Mouse (Mus musculus) intestine, embryonic 16.5 days (tissue): ENCODE data around the gene Spata32. TPM values are rescaled to one million over a fixed set of nuclear protein-coding genes. Genes with fewer than 3 reads are reported as not detected.
A peak's percentile ranks its signal among the peaks of the same experiment; 100 is the strongest.

ENCODE experiments used
- ATAC-seq: fragments of 200-750 bp; cut with Nextera tagmentation; 2 replicates; pipeline ENCODE4 v1.8.0; 2017; ENCODE audit warnings: moderate TSS enrichment, moderate library complexity
- H3K27ac ChIP-seq: fragments of 300-500 bp; sonication (generic); 2 replicates; pipeline ENCODE4 v1.5.1; 2014; ENCODE audit warnings: mild to moderate bottlenecking, low read length
- H3K27me3 ChIP-seq: fragments of 300-500 bp; sonication (generic); replicated peaks from 2 replicates; pipeline ENCODE4 v1.6.1; 2014; ENCODE audit warnings: low read length, control low read depth, mixed read lengths; ENCODE audit not compliant: control insufficient read depth, insufficient read depth
- H3K36me3 ChIP-seq: fragments of 300-500 bp; sonication (generic); 2 replicates; pipeline ENCODE4 v1.6.1; 2014; ENCODE audit warnings: low read length, control low read depth; ENCODE audit not compliant: control insufficient read depth, insufficient read depth
- H3K4me1 ChIP-seq: fragments of 300-500 bp; sonication (generic); 2 replicates; pipeline ENCODE4 v1.6.1; 2014; ENCODE audit warnings: low read length, control low read depth, mixed read lengths; ENCODE audit not compliant: control insufficient read depth, insufficient read depth
- H3K4me2 ChIP-seq: fragments of 300-500 bp; sonication (generic); 2 replicates; pipeline ENCODE4 v1.6.1; 2014; ENCODE audit warnings: low read depth, low read length, control low read depth
- H3K4me3 ChIP-seq: fragments of 300-500 bp; sonication (generic); 2 replicates; pipeline ENCODE4 v1.5.1; 2014; ENCODE audit warnings: mild to moderate bottlenecking, low read length
- H3K9ac ChIP-seq: fragments of 300-500 bp; sonication (generic); 2 replicates; pipeline ENCODE4 v1.6.1; 2014; ENCODE audit warnings: low read depth, low read length
- H3K9me3 ChIP-seq: fragments of 300-500 bp; sonication (generic); 2 replicates; pipeline ENCODE4 v1.6.1; 2016; ENCODE audit warnings: low read length, control low read depth; ENCODE audit not compliant: control insufficient read depth
- WGBS: fragments of 180-500 bp; shearing (Covaris S2); extraction: QIAGEN DNeasy Blood & Tissue Kit; methylation state at CpG from one replicate; pipeline ENCODE4 v1.1.7; 2014; 5-methylcytosine and 5-hydroxymethylcytosine counted together
- polyA plus RNA-seq: library from polyadenylated mRNA; unstranded; fragments of >200 nt; fragmentation: Nextera tagmentation; extraction: Ambion mirVana; gene quantifications from 2 replicates; pipeline ENCODE4 v1.2.1, GENCODE M21; 2015

Spata32 gene
- polyA plus RNA-seq, 1 experiment from 2014 or later: not detected

DNA sequence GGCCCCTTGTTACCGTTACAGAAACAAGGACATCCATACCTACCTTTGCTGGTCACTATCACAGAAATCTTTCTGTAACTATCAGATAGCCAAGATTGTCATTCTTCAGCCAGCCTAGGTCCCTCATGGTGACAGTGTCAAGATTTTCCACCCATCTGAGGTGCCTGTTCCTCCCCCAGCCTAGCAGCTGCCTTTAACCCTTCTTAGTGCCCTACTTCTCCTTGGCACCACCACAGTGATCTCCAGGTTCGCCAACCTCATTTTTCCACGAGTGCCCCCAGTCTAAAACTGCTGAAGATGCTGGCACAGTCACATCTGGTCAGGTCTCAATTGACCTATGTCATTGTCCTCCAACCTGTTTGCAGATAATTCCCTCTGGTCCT, 48.1 kb downstream of the Spata32 start:
- no peaks in the 10 kb centered on the region for H3K36me3 ChIP-seq
- no peak for ATAC-seq
- peak overlapping the region; percentile 99 for H3K4me2 ChIP-seq
- H3K27ac ChIP-seq: no peak overlapping the region
- H3K9me3 ChIP-seq: no peaks in the 10 kb centered on the region
- peaks cover 24% of the 10 kb centered on the region for H3K27me3 ChIP-seq
- 51% methylated on average over 3 of the region's 3 CpGs for WGBS
- 0 out of 2 replicates have a peak, but pooled peaks cover 2% of the 10 kb centered on the region for H3K4me1 ChIP-seq
- H3K9ac ChIP-seq: peak overlapping the region; percentile 71; the same call in 1 of the 2 replicates
- H3K4me3 ChIP-seq: peak overlapping the region; percentile 64

DNA sequence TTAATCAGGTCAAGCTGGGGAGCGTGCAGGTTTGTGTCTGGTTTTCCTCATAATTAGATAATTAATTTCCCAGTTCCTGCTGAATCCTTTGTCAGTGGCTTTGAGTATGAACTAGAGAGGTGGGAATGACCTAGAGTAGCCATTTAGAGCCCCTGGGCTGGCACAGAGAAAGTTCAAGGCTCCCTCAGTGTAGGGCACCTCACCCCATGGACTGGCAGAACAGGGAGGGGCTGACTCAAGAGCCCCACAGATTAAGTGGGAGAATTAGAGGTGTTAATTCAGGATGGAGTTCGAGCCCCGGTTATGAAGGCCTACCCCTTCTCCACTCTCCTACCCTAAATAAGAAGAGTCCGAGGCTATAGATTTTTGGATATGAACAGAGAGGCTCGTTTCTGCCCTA, 48.6 kb downstream of the Spata32 start:
- Histone ChIP-seq H3K9ac (no peak overlapping the region), H3K4me1 (0 out of 2 replicates have a peak, but pooled peaks cover 2% of the 10 kb centered on the region), H3K4me3 (no peak overlapping the region), H3K4me2 (no peak overlapping the region), H3K27ac (no peak overlapping the region), H3K27me3 (peaks cover 24% of the 10 kb centered on the region), H3K36me3 (no peaks in the 10 kb centered on the region), H3K9me3 (no peaks in the 10 kb centered on the region)
- 80% methylated on average over 5 of the region's 5 CpGs for WGBS
- no peak for ATAC-seq

DNA sequence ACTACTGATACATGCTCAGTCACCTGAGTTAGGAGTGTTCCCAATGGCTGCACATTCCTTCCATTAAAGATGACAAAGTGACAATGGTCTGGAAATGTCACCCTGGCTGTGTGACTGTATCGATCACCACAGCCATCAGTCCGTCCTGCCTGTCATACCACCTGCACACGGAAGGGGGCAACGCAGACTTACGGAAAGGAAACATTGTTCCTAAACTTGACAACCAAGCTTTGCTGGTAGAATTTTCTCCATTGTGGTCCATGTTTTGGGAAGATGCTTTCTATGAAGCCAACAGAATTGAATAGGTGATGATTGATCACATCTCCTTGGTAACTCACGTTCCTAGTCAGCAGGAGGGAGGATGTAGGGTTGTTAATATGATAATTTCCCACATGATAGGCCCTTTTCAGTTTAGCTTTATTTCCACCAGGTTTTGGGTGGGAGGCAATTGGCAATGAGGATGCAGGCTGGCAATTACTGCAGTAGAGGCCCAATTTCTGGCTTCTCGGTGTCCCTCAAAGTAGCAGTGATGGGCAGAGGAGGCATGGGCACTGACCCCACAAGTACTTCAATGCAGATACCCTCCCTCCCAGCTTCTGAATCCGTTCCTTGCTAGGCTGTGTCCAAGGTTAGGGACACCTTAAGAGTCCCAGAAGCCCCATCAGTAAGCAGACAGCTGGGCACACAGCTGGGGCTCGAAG, 49.4 kb downstream of the Spata32 start:
- no peak overlapping the region for H3K9ac ChIP-seq
- peaks cover 6% of the 10 kb centered on the region; the same call in 1 of the 2 replicates for H3K4me1 ChIP-seq
- WGBS: 24% methylated on average over 9 of the region's 9 CpGs
- ATAC-seq: no peak
- H3K4me3 ChIP-seq: no peak overlapping the region
- H3K36me3 ChIP-seq: no peaks in the 10 kb centered on the region
- no peaks in the 10 kb centered on the region for H3K9me3 ChIP-seq
- no peak overlapping the region for H3K4me2 ChIP-seq
- H3K27ac ChIP-seq: no peak overlapping the region
- peaks cover 24% of the 10 kb centered on the region for H3K27me3 ChIP-seq

DNA sequence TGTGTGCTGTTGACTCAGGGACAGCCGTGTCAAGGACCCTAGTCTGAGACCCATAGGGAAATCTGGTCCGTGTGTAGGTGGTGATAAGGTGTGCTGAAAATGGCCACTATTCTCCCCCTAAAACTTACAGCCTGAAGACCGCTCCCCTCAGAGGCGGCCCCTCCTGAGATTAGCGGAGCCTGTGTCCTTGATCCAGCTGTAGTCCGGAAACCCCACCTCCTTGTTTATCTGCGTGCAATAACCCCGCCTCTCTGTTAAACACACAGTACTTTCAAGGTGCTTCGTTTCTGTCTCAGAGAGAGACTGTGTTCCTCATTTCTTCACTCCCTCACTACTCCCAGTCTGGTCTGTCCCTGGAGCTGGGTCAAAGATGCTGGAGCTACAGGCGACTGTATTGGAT, 53.8 kb downstream of the Spata32 start:
- Histone ChIP-seq H3K36me3 (no peaks in the 10 kb centered on the region), H3K4me3 (no peak overlapping the region), H3K9me3 (no peaks in the 10 kb centered on the region), H3K9ac (no peak overlapping the region), H3K4me1 (peaks cover 7% of the 10 kb centered on the region; the same call in 1 of the 2 replicates), H3K27ac (no peak overlapping the region), H3K27me3 (no peaks in the 10 kb centered on the region), H3K4me2 (no peak overlapping the region)
- 18% methylated on average over 10 of the region's 10 CpGs for WGBS
- ATAC-seq: no peak

DNA sequence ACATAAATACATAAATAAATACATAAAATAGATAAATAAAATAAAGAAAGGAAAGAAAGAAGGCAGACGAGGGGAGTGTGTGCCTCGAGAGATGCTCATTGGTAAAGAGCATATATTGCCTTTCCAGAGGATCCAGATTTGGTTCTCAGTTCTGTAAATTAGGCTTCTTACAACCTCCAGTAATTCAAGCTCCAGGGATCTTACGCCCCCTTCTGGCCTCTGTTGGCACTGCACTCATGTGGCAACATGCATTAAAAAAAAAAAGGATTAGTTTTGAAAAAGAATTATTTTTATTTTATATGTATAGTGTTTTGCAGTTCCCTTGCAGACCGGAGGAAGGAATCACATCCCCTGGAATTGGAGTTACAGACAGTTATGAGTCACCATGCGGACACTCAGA, 56.1 kb downstream of the Spata32 start:
- Histone ChIP-seq H3K9ac (no peak overlapping the region), H3K27ac (no peak overlapping the region), H3K4me1 (peaks cover 9% of the 10 kb centered on the region), H3K4me3 (no peak overlapping the region), H3K36me3 (no peaks in the 10 kb centered on the region), H3K4me2 (no peak overlapping the region), H3K27me3 (no peaks in the 10 kb centered on the region), H3K9me3 (no peaks in the 10 kb centered on the region)
- no peak for ATAC-seq
- 89% methylated on average over 5 of the region's 5 CpGs for WGBS

DNA sequence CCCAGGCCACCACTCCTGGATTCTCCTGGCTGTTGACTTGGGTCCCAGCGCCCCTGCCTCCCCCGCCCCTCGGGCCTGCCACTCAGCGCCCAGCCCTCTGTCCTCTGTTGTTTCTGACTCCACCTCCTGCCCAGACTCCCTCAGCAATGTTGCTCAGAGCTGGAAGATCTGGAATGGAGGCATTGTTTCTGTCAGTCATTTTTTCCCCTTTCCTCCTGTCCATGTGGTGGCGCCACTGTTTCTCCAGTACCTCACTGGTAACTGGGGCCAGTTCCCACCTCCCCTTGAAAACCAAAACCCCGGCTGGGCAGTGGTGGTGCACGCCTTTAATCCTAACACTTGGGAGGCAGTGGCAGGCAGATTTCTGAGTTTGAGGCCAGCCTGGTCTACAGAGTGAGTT, 56.8 kb downstream of the Spata32 start:
- WGBS: 79% methylated on average over 7 of the region's 7 CpGs
- H3K36me3 ChIP-seq: no peaks in the 10 kb centered on the region
- H3K4me2 ChIP-seq: no peak overlapping the region
- no peak for ATAC-seq
- no peaks in the 10 kb centered on the region for H3K27me3 ChIP-seq
- no peak overlapping the region for H3K9ac ChIP-seq
- no peak overlapping the region for H3K27ac ChIP-seq
- no peaks in the 10 kb centered on the region for H3K9me3 ChIP-seq
- H3K4me3 ChIP-seq: no peak overlapping the region
- peaks cover 9% of the 10 kb centered on the region for H3K4me1 ChIP-seq

DNA sequence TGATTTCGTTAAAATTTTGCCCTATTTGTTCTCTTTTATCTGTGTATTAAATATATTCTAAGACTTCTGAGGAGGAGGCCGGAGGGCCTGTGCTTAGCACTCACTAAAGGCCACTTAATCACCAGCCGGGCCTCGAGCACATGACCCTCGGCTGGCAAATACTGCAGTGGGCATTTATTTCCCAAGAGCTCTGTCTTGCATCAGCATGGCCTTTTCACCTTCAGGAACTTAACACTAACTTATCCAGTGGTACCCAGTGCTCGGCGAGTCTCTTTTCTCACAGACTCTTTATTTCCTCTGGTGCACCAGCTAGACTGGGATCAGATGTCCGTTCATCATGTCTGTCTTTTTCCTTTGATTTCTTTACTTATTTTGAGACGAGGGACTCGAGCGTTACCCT, 57.5 kb downstream of the Spata32 start:
- no peaks in the 10 kb centered on the region for H3K9me3 ChIP-seq

DNA sequence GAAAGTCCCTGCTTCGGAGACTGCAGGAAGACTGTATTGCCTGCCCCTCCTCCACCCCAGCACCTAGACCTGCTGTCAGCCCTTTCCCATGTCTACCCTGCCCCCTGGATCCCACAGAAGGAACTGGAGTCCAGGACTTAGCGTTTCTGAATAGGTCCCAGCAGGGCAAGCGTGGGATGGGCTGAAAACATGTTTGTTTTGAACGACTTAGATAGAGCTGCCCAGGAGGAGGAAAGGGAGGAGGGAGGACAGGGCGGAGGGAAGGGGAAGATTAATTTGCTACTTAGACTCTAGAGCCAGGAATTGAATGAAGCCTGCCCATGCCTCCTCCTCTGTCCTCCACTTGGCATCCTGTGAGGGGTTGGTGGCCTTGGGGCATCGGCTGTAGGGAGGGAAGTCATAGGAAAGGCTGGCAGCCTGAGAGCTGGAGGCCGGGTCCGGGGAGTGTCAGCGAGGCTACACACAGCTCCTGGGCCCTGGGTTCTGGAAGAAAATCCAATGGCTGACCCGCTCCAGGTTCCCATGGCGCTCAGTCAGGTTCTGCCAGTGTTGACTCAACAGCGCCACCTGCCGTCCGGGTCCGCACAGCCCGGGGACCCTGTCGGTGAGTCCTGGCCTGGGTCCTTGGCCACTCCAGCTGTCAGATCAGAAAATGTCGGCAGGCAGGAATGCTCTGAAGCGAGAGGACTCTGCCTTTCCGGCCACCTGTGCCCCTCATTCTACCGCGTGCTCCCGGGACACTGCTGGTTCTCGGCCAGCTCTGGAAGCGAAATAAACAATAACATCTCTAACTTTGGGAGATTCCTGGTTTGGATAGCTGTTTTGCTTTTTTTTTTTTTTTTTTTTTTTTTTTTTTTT, 59.4 kb downstream of the Spata32 start:
- WGBS: 2% methylated on average over 25 of the region's 25 CpGs
- peaks cover 5% of the 10 kb centered on the region for H3K4me1 ChIP-seq
- no peaks in the 10 kb centered on the region for H3K36me3 ChIP-seq
- peak overlapping the region; percentile 17; the same call in 1 of the 2 replicates for H3K27ac ChIP-seq
- H3K4me2 ChIP-seq: peak overlapping the region; percentile 74
- peak; percentile 97 for ATAC-seq
- peak overlapping the region; percentile 43 for H3K4me3 ChIP-seq
- H3K27me3 ChIP-seq: no peaks in the 10 kb centered on the region
- no peaks in the 10 kb centered on the region for H3K9me3 ChIP-seq
- peak overlapping the region; percentile 38; the same call in 1 of the 2 replicates for H3K9ac ChIP-seq

More for the DNA sequence above, 57.5 kb downstream of the Spata32 start:
- Histone ChIP-seq H3K9ac (no peak overlapping the region), H3K4me3 (no peak overlapping the region), H3K4me2 (no peak overlapping the region), H3K27ac (no peak overlapping the region), H3K36me3 (no peaks in the 10 kb centered on the region), H3K4me1 (peaks cover 9% of the 10 kb centered on the region), H3K27me3 (no peaks in the 10 kb centered on the region)
- 84% methylated on average over 11 of the region's 11 CpGs for WGBS
- ATAC-seq: no peak
